Mouse (Mus musculus) c-Kit-negative CD71-positive TER-119-positive erythroid progenitor cells, embryonic 14.5 days (primary cell): Measurements from ENCODE around the gene Ociad1.

Source experiments
- DNase-seq: peaks from one replicate; pipeline ENCODE4 v3.0.0-alpha.2; 2013; ENCODE audit warnings: low read depth, low spot score

The Ociad1 gene

DNA sequence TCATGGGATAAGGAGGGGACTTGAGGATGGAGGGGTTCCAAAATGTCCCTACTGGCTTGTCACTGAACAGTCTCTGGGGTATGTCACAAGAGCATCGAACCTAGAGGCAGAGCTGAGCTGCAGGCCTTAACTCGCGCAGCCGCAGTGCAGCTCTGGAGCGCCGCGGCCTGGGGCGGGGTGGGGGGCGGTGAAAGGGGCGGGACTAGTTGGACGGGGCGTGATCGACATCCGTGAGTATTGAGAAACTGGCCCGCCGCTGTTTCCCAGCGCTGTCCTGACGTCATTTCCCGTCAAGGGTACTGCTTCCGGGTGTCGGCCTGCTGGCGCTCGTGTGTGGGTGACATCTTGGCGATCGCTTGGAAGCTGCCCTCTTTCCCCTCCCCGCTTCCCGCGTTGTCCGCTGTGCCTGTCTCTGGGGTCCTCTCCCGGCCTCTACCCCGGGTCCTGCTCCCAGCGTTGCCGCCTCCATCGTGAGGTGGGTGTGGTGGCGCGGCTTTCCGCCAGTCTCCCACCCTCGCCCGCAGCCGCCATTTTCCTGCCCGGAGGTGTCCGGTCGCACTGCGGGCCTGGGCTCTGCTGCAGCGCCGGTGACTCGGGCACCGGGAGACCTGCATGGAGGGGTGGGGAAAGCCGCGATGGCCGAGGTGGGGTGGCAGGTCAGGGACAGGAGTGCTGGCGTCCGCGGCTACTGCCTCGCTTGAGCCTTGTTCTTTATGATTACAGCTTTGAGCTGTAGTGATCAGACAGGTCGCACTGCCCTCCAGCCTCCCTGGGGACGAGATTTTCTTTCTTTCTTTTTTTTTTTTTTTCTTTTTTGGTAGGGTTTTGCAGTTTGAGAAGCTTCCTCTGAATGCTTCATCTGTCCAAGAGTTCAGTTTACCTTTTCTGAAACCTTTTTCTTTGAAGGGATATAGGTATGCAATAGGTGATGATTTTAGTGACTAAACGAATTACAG is at the start of gene Ociad1:
TSS of gene Ociad1 (plus strand) at position 283 of the 956 bp plus-strand sequence.
- peak; percentile 95 for DNase-seq

DNA sequence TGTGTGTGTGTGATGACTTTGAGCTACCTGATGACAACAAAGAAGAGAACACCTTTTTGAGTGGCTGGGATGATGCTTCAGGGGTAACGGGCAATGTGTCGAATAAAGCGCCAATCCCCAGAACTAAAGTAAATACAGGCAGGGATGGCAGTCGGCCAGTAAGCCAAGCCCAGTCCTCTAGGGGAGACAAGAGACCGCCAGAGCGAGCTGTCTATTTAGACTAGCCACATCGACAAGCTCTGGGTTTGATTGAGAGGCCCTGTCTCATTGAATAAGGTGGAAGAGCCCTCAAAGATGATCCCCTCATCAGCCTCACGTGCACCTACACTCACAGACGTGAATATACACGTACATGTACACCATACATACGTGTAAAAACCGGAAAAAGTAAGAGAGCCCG is 48.2 kb upstream of the Ociad1 start:
- no peak for DNase-seq

DNA sequence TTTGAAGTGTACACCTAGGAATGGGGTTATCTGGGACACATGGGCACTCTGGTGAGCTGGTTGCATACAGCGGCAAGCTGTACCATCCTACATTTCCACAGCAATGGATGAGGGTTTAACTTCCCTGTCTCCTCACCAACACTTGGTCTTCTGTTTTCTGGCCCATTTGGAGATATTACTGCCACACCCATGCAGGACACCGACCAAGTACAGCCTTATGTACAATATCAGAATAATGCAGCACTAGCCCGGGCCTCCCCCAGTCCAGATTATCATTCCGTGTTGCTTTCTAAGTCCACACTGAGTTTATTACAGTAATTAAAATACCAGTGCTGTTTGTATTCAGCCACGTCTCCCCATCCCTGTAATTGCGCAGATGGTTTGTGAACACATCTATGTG is 46.2 kb upstream of the Ociad1 start:
- no peak for DNase-seq

DNA sequence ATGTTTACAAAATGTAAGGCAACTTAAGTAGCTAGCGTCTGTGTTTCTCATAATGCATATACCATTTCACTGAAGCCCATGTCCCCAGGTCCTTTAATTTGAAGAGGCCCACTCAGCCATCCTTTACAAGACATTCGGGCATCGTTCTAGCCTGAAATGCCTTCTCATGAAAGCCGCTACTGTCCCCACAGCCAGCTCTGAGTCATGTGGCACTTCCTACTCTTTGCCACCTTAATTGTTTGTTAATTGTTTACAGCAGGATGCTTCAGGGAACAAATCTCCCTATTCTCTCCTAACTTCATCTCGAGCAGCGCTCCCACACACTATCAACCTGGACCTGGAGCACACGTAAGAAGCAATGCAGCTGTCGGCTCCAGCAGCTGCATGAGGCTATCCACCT is 44.4 kb upstream of the Ociad1 start:
- no peak for DNase-seq

DNA sequence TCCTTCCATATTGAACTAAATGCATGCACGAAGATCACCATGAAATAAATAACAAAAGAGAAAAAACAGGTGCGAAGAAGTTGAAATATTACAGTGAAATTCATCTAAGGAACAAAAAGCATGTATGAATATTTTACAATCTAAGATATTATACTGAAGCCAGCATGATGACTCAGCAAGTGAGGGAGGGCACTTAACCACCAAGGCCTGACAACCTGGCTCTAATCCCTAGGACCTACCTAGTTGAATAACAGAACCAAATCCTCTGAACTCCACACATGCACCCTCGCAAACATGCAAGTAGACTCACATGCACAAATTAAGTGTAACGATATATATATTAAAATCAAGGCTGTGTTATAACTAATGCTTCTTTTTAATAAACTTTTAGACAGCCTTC is 43.2 kb upstream of the Ociad1 start:
- DNase-seq, result no peak

DNA sequence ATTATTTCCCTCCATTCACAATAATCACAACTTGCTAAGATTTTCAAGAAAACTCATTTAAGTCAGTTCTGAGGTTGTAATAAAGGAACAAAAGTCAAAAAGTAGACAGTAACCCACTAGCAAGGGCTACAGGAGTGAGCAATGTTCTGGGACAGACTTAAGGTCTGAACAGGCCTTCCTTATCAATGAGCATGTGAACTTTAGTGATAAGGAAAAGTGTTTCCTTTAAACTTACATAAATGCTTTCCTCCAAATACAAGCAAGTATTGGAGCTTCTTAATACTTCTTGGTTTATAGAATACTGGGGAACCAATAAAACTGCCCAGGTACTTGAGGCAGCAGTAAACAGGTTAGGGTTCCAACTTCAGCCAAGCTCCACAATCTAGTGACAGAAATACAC is 39.8 kb upstream of the Ociad1 start:
- no peak for DNase-seq

GRCm38 (mm10) chr5:73254660-73255059 is 37.9 kb upstream of the Ociad1 start:
- no peak for DNase-seq

- DNase-seq, result peak; percentile 47
Observed at GRCm38 (mm10) chr5:73255321-73256251, 37.0 kb upstream of the Ociad1 start.

DNA sequence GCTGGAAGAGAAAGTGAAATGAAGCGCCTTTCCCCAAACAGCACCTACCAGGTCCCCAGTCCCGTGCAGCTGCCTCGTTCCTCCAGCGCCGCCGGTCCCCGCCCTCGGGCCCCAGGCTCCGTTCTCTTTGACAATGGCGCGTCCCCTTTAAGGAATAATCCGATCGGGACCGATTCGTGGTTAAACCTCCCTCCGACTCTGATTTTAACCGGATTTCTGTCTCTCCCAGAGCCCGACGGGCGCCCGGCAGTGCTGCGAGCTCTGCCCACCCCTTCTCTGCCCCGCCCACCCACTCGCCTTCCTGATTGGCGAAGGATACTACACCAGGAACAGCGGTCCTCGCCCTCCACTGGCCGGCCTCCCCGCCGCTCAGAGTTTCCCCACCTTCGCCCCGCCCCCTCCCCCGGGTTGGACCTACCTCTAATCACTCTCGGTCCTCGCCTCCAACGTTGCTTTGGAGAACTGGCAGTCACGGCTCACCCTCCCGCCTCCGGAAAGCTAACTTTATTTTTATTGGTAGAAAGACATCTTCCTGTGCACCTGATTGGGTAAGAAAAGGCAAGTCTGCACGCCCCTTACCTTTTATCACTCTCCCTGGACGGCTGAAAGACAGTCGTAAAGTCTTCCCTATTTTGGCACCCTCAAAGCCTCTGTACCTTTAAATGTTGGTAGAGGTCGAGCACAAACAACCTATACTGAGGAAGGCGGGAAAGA is 36.1 kb upstream of the Ociad1 start, which contains the start of gene Fryl:
TSS of gene Fryl (minus strand) at position 268 of the 714 bp plus-strand sequence.
- DNase-seq, result peak; percentile 96

- no peak for DNase-seq
Observed at GRCm38 (mm10) chr5:73257096-73257495, 35.5 kb upstream of the Ociad1 start.

- DNase-seq, result no peak
Observed at GRCm38 (mm10) chr5:73257723-73258122, 34.9 kb upstream of the Ociad1 start.

GRCm38 (mm10) chr5:73264122-73264521 is 28.5 kb upstream of the Ociad1 start:
- DNase-seq, result no peak

DNA sequence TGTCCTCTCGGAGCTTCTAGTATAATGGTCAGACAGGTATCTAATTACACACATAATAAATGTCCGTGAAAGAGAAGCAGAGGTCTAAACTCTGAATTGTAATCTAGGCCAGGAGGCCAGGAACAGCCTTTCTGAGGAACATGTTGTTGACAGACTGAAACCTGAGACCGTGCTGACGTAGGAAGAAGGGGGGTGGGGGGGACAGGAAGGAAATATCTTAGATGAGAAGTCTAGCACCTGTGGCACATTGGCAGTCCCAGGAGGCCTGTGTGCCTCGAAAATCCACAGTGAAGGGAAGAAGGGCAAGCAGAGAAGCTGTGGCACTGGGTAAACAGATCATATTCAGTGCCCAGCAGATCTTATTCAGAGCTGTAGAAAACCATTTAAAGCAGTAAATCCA is 27.1 kb upstream of the Ociad1 start:
- DNase-seq, result no peak

GRCm38 (mm10) chr5:73268636-73269213 is 23.9 kb upstream of the Ociad1 start:
- DNase-seq, result no peak

DNA sequence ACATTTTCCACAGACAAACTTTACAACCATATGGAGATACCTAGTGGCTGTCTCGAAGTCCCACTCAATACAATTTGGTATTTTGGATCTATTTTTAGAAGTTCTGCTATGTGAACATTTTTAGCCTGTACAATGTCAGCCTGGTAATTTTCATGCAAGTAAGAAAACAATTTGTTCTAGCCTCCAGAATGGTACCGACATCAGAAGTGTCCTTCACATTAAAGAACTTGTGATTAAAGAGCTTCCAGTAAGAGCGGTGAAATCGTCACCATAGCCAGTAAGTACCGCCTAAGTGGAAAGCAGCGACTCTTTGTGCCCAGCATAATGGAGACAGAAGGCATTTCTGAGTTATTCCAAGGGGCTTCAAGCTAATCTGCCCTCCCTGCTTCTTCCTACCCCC is 22.0 kb upstream of the Ociad1 start:
- DNase-seq, result no peak

DNA sequence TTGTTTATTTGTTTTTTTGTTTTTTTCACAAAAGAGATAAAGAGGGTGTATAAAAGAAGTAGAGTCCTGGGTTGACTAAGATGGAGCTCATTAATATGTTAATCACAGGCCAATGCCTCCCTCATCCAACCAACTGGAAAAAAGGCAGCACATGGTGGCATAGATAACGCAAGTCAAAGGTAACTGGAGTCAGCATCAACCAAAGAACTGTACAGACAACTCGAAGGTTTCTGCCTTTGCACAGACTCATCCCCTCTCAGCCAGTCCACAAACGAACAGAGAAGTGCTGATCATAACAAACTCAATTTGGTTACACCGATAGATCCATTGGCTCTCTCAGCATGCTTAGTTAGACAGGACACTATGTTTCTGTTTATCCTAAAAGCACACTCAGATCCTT is 19.4 kb upstream of the Ociad1 start:
- no peak for DNase-seq

- DNase-seq, result no peak
Observed at GRCm38 (mm10) chr5:73274941-73275340, 17.6 kb upstream of the Ociad1 start.

- DNase-seq, result no peak
Observed at GRCm38 (mm10) chr5:73279190-73279589, 13.4 kb upstream of the Ociad1 start.

- DNase-seq, result no peak
Observed at GRCm38 (mm10) chr5:73279732-73280566, 12.6 kb upstream of the Ociad1 start.

DNA sequence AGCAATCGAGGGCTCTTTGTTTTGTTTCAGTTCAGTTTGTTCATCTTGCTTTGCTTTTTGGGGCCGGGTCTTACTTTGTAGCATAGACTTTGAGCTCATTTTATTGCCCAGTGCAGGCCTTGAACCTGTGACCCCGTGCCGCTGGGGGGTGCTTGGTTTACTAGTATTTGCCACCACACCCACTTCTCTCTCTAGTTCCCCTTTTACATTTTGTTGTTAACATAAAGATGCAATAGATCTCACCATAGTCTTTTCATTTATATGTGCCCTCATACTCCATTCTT is 12.1 kb upstream of the Ociad1 start:
- DNase-seq, result no peak

GRCm38 (mm10) chr5:73284046-73284445 is 8.5 kb upstream of the Ociad1 start:
- DNase-seq, result no peak
